Mouse (Mus musculus): ENCODE results near the gene Dedd.
"Not testable (repeated sequence)": the region's sequence is repeated elsewhere in the genome, so short reads cannot be mapped to it uniquely, and the experiment has no call there.

Dedd gene

GRCm38 (mm10) chr1:171306157-171306556 is 22.8 kb upstream of the Dedd start:
- in situ Hi-C loops (cut with MboI, MseI), result not testable (repeated sequence)

- in situ Hi-C loops (cut with MboI, MseI), result no loop called here
Observed at GRCm38 (mm10) chr1:171309321-171309720, 19.6 kb upstream of the Dedd start.

GRCm38 (mm10) chr1:171319748-171320147 is 9.2 kb upstream of the Dedd start:
- in situ Hi-C loops (cut with MboI, MseI), result no loop called here

GRCm38 (mm10) chr1:171320151-171320550 is 8.8 kb upstream of the Dedd start:
- in situ Hi-C loops (cut with MboI, MseI), result no loop called here

- in situ Hi-C loops (cut with MboI, MseI), result no loop called here
Observed at GRCm38 (mm10) chr1:171321415-171321814, 7.5 kb upstream of the Dedd start.

- in situ Hi-C loops (cut with MboI, MseI), result no loop called here
Observed at GRCm38 (mm10) chr1:171322012-171322411, 6.9 kb upstream of the Dedd start.

- in situ Hi-C loops (cut with MboI, MseI), result no loop called here
Observed at GRCm38 (mm10) chr1:171325571-171325970, 3.4 kb upstream of the Dedd start.

- in situ Hi-C loops (cut with MboI, MseI), result not testable (repeated sequence)
Observed at GRCm38 (mm10) chr1:171326588-171326987, 2.4 kb upstream of the Dedd start.

GRCm38 (mm10) chr1:171328244-171328643 is 701 bp upstream of the Dedd start:
- in situ Hi-C loops (cut with MboI, MseI), result no loop called here

GRCm38 (mm10) chr1:171329433-171330215 is 679 bp downstream of the Dedd start:
- in situ Hi-C loops (cut with MboI, MseI), result no loop called here

- in situ Hi-C loops (cut with MboI, MseI), result no loop called here
Observed at GRCm38 (mm10) chr1:171330216-171330560, 1.2 kb downstream of the Dedd start.

GRCm38 (mm10) chr1:171342262-171343207 is 13.6 kb downstream of the Dedd start:
- in situ Hi-C loops (cut with MboI, MseI), result no loop called here

GRCm38 (mm10) chr1:171343922-171344677 is 15.2 kb downstream of the Dedd start:
- in situ Hi-C loops (cut with MboI, MseI), result no loop called here

- in situ Hi-C loops (cut with MboI, MseI), result no loop called here
Observed at GRCm38 (mm10) chr1:171344715-171345114, 15.8 kb downstream of the Dedd start.

GRCm38 (mm10) chr1:171345225-171346094 is 16.5 kb downstream of the Dedd start, which contains the start of the genes Nit1 and Pfdn2:
TSS of gene Nit1 (minus strand) at chr1:171345646.
TSS of gene Pfdn2 (plus strand) at chr1:171345670.
- in situ Hi-C loops (cut with MboI, MseI), result no loop called here

GRCm38 (mm10) chr1:171346095-171346450 is 17.1 kb downstream of the Dedd start:
- in situ Hi-C loops (cut with MboI, MseI), result no loop called here

GRCm38 (mm10) chr1:171348665-171349064 is 19.7 kb downstream of the Dedd start:
- in situ Hi-C loops (cut with MboI, MseI), result no loop called here

GRCm38 (mm10) chr1:171349210-171349609 is 20.3 kb downstream of the Dedd start:
- in situ Hi-C loops (cut with MboI, MseI), result no loop called here

- in situ Hi-C loops (cut with MboI, MseI), result no loop called here
Observed at GRCm38 (mm10) chr1:171355812-171356340, 26.9 kb downstream of the Dedd start.

GRCm38 (mm10) chr1:171356814-171357213 is 27.9 kb downstream of the Dedd start:
- in situ Hi-C loops (cut with MboI, MseI), result no loop called here

- in situ Hi-C loops (cut with MboI, MseI), result no loop called here
Observed at GRCm38 (mm10) chr1:171358421-171358820, 29.5 kb downstream of the Dedd start.
